Mouse (Mus musculus): ENCODE results near the gene Rala. TPM values are rescaled to one million over a fixed set of nuclear protein-coding genes. Genes with fewer than 3 reads are reported as not detected.
"Not testable (repeated sequence)": the region's sequence is repeated elsewhere in the genome, so short reads cannot be mapped to it uniquely, and the experiment has no call there.

Rala gene
- total RNA-seq (2021), result 10 to 100 TPM; 22.9 to 26.3 TPM
- long read RNA-seq, experiment 1, transcript Rala-201 (5 exons, 2,688 nt), result major isoform, 31 of 31 reads
- long read RNA-seq, experiment 1, partial matches to known transcripts, result 0 of 31 reads
- long read RNA-seq, experiment 1, other reads (novel, unspliced or antisense), result 0 of 31 reads
- long read RNA-seq, experiment 2, transcript Rala-201 (5 exons, 2,688 nt), result major isoform, 43 of 46 reads
- long read RNA-seq, experiment 2, partial matches to known transcripts, result 2 of 46 reads
- long read RNA-seq, experiment 2, other reads (novel, unspliced or antisense), result 1 of 46 reads

DNA sequence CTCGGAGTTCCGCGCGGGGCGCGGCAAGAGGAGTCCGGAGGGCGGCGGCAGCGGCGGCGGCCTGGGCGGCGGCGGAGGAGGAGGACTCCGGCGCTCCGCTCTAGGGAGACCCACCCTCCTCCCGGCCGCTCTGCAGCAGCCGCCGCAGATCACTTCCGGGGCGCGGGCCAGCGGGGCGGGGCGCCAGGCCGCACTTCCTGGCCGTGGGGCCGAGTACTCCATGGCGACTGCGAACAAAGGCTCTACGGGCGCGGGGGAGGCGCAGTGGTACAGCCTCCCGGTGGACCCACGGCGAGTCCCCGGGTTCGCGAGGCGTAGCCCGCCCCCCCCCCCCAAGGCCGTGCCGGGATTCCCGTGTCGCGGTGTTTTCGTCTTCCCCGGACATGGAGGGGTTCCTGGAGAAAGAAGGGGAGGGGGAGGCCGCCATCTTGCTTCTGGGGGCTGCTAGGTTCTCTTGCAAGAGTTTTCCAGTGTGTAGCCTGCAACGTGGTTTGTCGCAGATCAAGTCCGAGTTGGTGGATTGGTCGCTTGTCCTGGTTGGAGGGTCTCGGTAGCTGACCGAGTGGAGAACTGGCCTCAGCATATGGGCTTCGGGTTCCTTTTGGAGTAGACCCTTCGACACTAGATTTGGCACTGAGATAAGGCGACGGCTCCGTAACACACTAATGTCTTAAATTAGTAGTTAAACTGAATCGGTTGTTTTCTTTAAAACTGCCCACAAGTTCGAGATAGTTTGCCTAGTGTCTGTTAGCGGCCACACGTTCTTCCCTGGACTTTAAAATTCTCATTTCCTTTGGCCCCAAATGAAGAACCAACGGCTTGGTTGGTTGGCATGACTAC is at the start of gene Rala:
Gene Rala (minus strand): TSS at position 162 of the 840 bp plus-strand sequence.
- intact Hi-C loops (cut with DNase I; ENCODE audit: low total_unique reads), result loop anchor here (5.0 kb wide), 1 partner anchor 48 kb away; the partner anchor contains the start of gene Yae1d1
- peak; percentile 96 for DNase-seq

DNA sequence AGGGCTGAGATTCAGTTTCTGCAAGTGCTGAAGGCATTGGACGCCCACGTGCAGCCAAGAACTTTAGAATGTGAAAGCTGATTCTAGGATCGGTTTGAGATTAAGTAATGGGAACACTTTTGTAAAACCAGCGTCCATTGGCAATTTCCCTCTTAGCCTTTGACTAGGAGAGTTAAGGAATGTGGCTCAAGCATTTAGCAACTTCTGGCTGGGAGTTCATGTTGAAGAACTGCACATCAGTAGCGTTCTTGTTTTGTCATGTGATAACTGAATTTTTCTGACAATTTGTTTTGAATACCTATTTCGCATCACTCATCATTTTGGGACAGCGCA is 49.4 kb upstream of the Rala start:
- intact Hi-C loops (cut with DNase I; ENCODE audit: low total_unique reads), result loop anchor here (5.0 kb wide), 1 partner anchor 51 kb away; the partner anchor contains the start of gene Rala
- no peak for DNase-seq

- peak; percentile 94 for DNase-seq
- intact Hi-C loops (cut with DNase I; ENCODE audit: low total_unique reads), result loop anchor here (5.0 kb wide), 1 partner anchor 51 kb away; the partner anchor contains the start of gene Rala
Measured at GRCm38 (mm10) chr13:17992697-17993514, 48.9 kb upstream of the Rala start, which contains the start of gene Yae1d1. TSS of gene Yae1d1 (minus strand) at chr13:17993349.

GRCm38 (mm10) chr13:17992009-17992408 is 48.0 kb upstream of the Rala start:
- no peak for DNase-seq
- intact Hi-C loops (cut with DNase I; ENCODE audit: low total_unique reads), result loop anchor here (5.0 kb wide), 1 partner anchor 50 kb away; the partner anchor contains the start of gene Rala

DNA sequence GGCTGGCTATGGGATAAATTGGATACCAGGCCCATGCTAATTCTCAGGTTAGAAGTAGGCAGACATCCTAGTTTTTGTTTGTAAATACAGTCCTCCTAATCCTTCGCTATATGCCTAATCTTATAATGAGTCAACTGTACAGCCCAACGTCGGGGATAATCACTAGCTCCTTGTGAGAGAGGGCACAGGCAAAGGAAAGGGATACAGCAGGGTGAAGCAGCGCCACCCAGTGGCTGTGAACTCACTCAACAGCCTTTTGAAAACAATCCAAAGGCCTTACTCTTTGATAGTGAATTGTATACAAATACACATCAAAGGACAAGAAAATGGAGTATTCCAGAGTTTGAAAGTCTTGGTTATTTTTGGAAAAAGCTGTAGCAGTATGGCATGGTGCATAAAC is 39.2 kb upstream of the Rala start:
- intact Hi-C loops (cut with DNase I; ENCODE audit: low total_unique reads), result loop anchor here (5.0 kb wide), 1 partner anchor 146 kb away; no protein-coding TSS in a partner anchor
- peak; percentile 29 for DNase-seq

- DNase-seq, result no peak
- intact Hi-C loops (cut with DNase I; ENCODE audit: low total_unique reads), result loop anchor here (5.0 kb wide), 1 partner anchor 145 kb away; no protein-coding TSS in a partner anchor
Measured at GRCm38 (mm10) chr13:17982634-17983033, 38.6 kb upstream of the Rala start.

- intact Hi-C loops (cut with DNase I; ENCODE audit: low total_unique reads), result no loop called here
- DNase-seq, result no peak
Measured at GRCm38 (mm10) chr13:17976854-17977739, 33.1 kb upstream of the Rala start.

- no peak for DNase-seq
- intact Hi-C loops (cut with DNase I; ENCODE audit: low total_unique reads), result no loop called here
Measured at GRCm38 (mm10) chr13:17975891-17976290, 31.9 kb upstream of the Rala start.

- intact Hi-C loops (cut with DNase I; ENCODE audit: low total_unique reads), result no loop called here
- no peak for DNase-seq
Measured at GRCm38 (mm10) chr13:17975457-17975856, 31.4 kb upstream of the Rala start.

- intact Hi-C loops (cut with DNase I; ENCODE audit: low total_unique reads), result no loop called here
- no peak for DNase-seq
Measured at GRCm38 (mm10) chr13:17974734-17975133, 30.7 kb upstream of the Rala start.

- intact Hi-C loops (cut with DNase I; ENCODE audit: low total_unique reads), result no loop called here
- DNase-seq, result no peak
Measured at GRCm38 (mm10) chr13:17960613-17961012, 16.6 kb upstream of the Rala start.

- no peak for DNase-seq
- intact Hi-C loops (cut with DNase I; ENCODE audit: low total_unique reads), result no loop called here
Measured at GRCm38 (mm10) chr13:17954282-17954681, 10.2 kb upstream of the Rala start.

DNA sequence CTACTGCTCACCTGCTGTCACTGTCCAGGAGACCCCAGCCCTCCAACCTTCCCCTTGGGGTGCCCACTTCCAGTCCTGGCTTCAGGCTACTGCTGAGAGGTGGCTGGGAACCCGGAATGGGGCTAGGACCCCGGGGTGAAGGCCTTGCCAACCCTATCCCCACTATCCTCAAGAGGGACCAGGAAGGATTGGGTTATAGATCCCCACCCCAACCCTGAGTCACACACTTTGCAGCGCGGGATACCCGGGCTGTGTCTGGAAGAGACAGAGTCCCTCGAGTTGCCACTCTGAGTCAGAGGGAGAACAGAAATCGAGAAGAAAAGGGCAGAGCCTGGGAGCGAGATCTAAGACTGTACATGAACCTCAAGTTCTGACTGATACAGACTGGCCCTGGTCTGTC is 6.5 kb upstream of the Rala start:
- intact Hi-C loops (cut with DNase I; ENCODE audit: low total_unique reads); DNase-seq: not testable (repeated sequence)

- no peak for DNase-seq
- intact Hi-C loops (cut with DNase I; ENCODE audit: low total_unique reads), result no loop called here
Measured at GRCm38 (mm10) chr13:17949555-17949954, 5.5 kb upstream of the Rala start.

DNA sequence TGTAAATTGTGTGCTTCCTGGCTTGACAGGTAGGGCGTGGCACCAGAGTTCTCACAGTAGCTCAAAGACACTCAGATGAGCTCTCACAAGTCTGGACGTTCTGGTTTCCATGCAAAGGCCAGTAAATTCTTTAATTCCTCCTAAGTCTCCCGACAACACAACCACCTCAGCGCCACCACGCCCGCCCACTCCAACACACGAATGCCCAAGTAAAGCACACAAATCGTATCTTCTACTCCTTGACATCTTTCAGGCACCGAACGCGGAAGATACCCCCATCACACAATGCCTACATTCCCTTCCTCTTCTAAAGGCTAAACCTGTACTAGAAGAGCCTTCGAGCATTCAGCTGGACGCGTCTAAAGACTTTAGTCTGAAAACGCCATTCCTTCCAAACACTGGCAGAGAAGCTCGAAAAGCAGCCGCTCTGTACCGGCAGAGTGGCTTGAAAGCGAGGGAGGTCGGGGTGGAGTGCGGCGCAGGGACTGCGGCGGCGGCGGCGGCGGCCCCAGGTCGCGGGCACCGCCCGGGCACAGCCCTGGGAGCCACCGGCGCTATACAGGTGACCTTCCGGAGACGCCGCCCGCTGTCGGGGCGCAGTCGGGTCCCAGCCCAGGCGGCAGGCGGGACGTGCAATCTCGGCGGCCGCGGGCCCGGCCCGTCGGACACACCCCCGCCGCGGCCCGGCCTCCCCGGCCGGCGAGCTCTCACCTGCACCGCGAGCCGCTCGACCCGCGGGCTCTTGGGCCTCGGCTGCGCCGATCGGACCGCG is 547 bp downstream of the Rala start:
- intact Hi-C loops (cut with DNase I; ENCODE audit: low total_unique reads), result loop anchor here (5.0 kb wide), 1 partner anchor 49 kb away; the partner anchor contains the start of gene Yae1d1
- DNase-seq, result no peak

DNA sequence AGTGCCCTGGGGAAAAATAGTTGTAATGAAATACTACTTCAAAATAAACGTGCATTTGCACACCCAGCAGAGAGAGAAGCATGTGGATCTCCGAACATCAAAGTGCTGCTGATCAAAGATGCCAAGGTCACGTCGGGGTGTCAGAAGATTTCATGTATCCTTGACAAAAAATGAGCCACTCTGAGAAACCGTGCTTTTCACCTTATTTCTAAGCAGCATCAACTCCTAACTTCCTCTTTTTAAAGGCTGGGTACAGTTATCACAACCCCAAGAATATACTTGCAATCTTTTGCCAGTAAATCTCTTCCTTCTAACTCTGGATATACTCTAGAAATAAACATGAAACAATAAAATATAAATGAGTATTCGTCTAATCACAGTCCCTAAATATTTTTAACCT is 1.7 kb downstream of the Rala start:
- DNase-seq, result no peak
- intact Hi-C loops (cut with DNase I; ENCODE audit: low total_unique reads), result loop anchor here (5.0 kb wide), 1 partner anchor 50 kb away; the partner anchor contains the start of gene Yae1d1

- intact Hi-C loops (cut with DNase I; ENCODE audit: low total_unique reads), result no loop called here
- peak; percentile 4 for DNase-seq
Measured at GRCm38 (mm10) chr13:17907309-17907708, 36.7 kb downstream of the Rala start.

DNA sequence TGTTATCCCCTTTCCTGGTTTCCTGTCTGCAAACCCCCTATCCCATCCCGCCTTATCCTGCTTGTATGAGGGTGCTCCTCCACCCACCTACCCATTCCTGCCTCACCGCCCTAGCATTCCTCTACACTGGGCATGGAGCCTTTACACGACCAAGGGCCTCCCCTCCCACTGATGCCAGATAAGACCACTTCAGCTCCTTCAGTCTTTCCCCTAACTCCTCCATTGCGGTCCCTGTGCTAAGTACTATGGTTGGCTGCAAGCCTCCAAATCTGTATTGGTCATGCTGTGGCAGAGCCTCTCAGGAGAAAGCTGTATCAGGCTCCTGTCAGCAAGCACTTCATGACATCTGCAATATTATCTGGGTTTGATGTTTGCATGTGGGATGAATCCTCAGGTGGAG is 42.6 kb downstream of the Rala start:
- intact Hi-C loops (cut with DNase I; ENCODE audit: low total_unique reads), result no loop called here
- no peak for DNase-seq
